Comparison of ENCODE assay signal across 8 mouse cellular contexts in genomic region chr12:32995081-32995834, GRCm38 (mm10). TPM values are rescaled to one million over a fixed set of nuclear protein-coding genes. Genes with fewer than 3 reads are reported as not detected.
DNase-seq lines count a peak whose midpoint lies in the region; ATAC-seq and TF ChIP-seq lines count a peak whose summit lies in the region.

No protein-coding gene starts in this region.

- peaks cover 6% of the 10 kb centered on the region; the same call in 1 of the 2 replicates for H3K4me1 ChIP-seq in lung, adult 2 months (ENCODE audit: control insufficient read depth, insufficient read depth, low read length)

- 0 out of 2 replicates have a peak, but pooled peaks have one; percentile 6 for TF ChIP-seq CTCF in lung, adult 2 months (IDR thresholded peaks at IDR 0.05; ENCODE audit: insufficient read depth, low read length)

- no peak for TF ChIP-seq POLR2A in lung, adult 2 months (IDR thresholded peaks at IDR 0.05; ENCODE audit: borderline replicate concordance, extremely low read depth, low read depth, low read length)

- peak; percentile 27; the same call in 1 of the 2 replicates for ATAC-seq in frontal cortex, adult (ENCODE audit: low TSS enrichment)

- WGBS in lung, adult 2 months, result 46% methylated on average over 4 of the region's 4 CpGs

- DNase-seq in frontal cortex, postnatal 36 days (ENCODE audit: low spot score in 2 of 2), result no peak
- peak; percentile 79 for DNase-seq in Muller cell, postnatal 12 days (ENCODE audit: inconsistent ontology term)
- peak; percentile 11 for DNase-seq in heart, adult 8-10 months (ENCODE audit: low spot score)
- peak; percentile 65 for DNase-seq in lung, adult 2 months
- DNase-seq in layer of hippocampus, adult 8-10 months (ENCODE audit: low spot score in 2 of 2), result no peak
- no peak for DNase-seq in left cerebral cortex, adult 8-10 months (ENCODE audit: low spot score in 2 of 2)
- no peak for DNase-seq in gastrocnemius, adult 18-20 months (ENCODE audit: low spot score)

- no peak overlapping the region for H3K4me3 ChIP-seq in lung, adult 2 months (replicated peaks; ENCODE audit: extremely low read depth, low read depth, low read length)

RNA-seq across cellular contexts. Expression of gene Sypl, which starts 41.6 kb away (rescaled TPM):
- total RNA-seq in heart, adult 8-10 months (2022), result 10 to 100 TPM; 77.2 to 85.1 (median 80.7) TPM
- polyA plus RNA-seq in lung, adult 2 months (2012; rRNA removed), result 73.2 and 121 TPM in 2 replicates
- total RNA-seq in layer of hippocampus, adult 8-10 months (2022), result 10 to 100 TPM; 44.9 to 53.8 (median 50.0) TPM
- 10 to 100 TPM; 44.7 to 47.5 (median 45.3) TPM for total RNA-seq in left cerebral cortex, adult 8-10 months (2022)
- 100 to 1,000 TPM; 168 to 201 TPM for total RNA-seq in gastrocnemius, adult 18-20 months (2021)

Comparison
In these comparisons a context has a peak if more than half of its experiments do, and no peak if none do; other contexts are left out.
1. DNase-seq: peak in Muller cell, postnatal 12 days (single experiment), heart, adult 8-10 months (single experiment) and lung, adult 2 months (single experiment); none in frontal cortex, postnatal 36 days (0 of 2), layer of hippocampus, adult 8-10 months (0 of 2), left cerebral cortex, adult 8-10 months (0 of 2) and gastrocnemius, adult 18-20 months (single experiment).